Mouse (Mus musculus): ENCODE measurements around the gene Olfr1393.

Olfr1393 gene

DNA sequence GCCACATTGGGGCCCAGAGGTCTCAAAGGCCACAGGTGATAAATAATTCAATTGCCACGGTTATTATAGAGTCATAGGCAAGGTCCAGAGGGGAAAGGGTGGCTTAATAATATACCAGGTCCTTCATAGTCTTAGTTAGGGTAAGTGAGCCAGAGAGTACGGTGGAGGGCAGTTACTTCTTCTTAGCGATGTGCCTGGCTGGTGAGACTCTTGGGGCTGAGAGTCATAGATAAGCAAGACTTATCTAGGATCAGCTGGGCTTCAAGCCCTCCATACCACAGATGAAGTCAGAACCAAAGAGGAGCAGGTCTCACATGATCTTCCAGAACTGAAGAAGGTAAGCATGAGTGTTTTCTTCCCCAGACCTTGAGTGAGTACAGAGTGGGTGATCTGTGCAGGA lies at the start of gene Olfr1393:
Olfr1393 (plus strand) TSS at position 83 of the 400 bp plus-strand sequence.
- no peak for DNase-seq (ENCODE audit: low spot score in 2 of 2)

GRCm38 (mm10) chr11:49232781-49233180 lies 45.3 kb upstream of the Olfr1393 start:
- no peak for DNase-seq (ENCODE audit: low spot score in 2 of 2)

GRCm38 (mm10) chr11:49235459-49236207 lies 42.5 kb upstream of the Olfr1393 start:
- no peak for DNase-seq (ENCODE audit: low spot score in 2 of 2)

DNA sequence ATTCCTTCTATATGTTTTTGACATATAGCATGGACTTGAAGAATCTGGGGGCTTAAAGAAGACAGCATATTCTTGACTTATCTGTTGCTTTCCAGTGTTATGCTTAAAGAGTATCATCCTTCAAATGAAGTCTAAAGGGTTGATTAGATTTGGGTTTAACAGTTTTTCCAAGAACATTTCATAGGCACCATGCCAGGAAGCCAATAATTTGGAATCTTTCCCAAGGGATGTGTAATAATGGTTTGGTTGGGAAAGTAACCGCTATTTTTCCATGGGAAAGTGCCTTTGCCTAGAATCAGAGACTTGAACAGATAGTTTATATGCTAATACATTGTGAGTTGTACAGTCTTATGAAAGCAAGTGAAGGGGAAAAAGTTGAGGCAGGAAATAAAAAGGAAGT lies 41.2 kb upstream of the Olfr1393 start:
- no peak for DNase-seq (ENCODE audit: low spot score in 2 of 2)

DNA sequence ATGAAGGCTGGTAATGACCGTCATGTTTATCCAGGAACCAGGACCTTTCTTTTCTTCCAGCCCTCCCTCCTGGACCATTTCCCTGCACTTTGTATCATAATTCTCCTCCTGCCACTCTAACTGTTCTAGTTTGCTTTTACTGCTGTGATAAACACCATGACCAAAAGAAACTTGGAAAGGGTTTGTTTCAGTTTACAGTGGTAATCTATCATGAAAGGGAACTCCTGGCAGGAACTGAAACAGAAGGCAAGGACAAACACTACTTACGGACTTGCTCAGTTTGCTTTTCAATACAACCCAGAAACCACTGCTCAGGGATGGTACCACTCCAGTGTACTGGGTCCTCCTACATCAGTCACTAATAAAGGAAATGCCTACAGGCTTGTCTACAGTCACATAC lies 40.6 kb upstream of the Olfr1393 start:
- DNase-seq (ENCODE audit: low spot score in 2 of 2): no peak

GRCm38 (mm10) chr11:49240310-49240709 lies 37.8 kb upstream of the Olfr1393 start:
- DNase-seq (ENCODE audit: low spot score in 2 of 2): no peak

- no peak for DNase-seq (ENCODE audit: low spot score in 2 of 2)
Observed at GRCm38 (mm10) chr11:49240874-49241273, 37.2 kb upstream of the Olfr1393 start.

GRCm38 (mm10) chr11:49241471-49241870 lies 36.6 kb upstream of the Olfr1393 start:
- no peak for DNase-seq (ENCODE audit: low spot score in 2 of 2)

GRCm38 (mm10) chr11:49242944-49243626 lies 35.0 kb upstream of the Olfr1393 start:
- DNase-seq (ENCODE audit: low spot score in 2 of 2): no peak

DNA sequence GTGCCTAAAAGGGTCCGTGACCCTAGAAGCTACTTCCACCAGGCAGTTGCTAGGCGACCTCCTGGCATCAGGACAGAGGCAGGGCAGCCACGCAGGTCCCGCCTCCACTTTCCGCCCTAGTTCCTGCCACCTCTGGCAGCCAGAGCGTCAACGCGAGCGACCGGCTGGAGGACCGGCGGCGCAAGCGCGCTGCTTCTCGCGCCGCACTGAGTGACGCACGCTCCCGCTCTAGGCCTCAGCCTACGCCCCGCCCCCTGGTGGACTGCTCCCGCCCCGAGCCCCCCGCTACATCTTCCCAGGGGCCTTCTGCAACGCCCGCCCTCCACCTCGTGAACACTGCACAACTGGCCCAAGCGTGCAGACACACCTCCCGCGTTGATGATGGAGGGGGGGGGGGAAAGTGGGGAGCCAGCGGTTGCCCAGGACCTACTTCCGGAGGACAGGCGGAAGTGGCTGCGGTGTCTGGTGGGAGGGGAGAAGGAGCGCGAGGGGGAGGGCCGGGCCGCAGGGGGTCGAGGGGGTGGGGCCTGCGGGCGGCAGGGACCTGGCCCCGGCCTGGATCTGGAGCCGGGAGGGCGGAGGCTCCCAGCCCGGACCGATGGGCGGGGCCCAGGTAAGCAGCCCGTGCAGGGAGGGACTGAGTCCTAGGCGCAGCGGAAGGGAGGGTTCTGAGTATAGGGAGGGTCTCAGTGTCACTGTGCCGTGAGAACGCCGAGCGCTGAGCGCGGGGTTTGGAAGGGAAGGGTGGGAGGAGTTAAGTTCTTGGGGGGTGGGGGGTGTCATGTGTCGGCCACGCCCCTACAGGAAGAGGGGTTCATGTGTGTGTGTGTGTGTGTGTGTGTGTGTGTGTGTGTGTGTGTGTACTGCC lies 34.1 kb upstream of the Olfr1393 start, which contains the start of gene Mgat1:
Mgat1 (plus strand) TSS at position 465 of the 868 bp plus-strand sequence.
- DNase-seq (ENCODE audit: low spot score in 2 of 2): peak; percentile 84 to 91

- DNase-seq (ENCODE audit: low spot score in 2 of 2): no peak
Observed at GRCm38 (mm10) chr11:49244595-49244930, 33.5 kb upstream of the Olfr1393 start.

DNA sequence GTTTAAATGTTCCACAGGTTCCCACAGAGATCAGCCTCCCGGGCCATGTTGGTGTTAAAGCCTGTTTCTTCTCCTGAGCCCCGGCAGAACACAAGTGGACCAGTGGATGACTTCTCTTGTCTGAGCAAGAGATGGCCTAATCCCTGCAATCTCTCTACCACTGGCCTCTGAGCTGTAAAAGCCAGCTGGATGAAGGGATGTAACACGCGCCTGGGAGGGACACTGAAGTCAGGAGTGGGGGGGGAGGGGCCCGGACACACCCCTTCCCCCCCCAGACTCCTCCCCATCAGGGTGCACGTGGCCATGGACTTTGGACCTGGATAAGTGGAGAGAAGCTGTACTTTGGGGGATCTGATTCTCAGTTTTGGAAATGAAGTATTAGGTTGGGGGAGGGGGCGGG lies 32.9 kb upstream of the Olfr1393 start:
- no peak for DNase-seq (ENCODE audit: low spot score in 2 of 2)

GRCm38 (mm10) chr11:49245634-49246415 lies 32.3 kb upstream of the Olfr1393 start:
- DNase-seq (ENCODE audit: low spot score in 2 of 2): no peak

DNA sequence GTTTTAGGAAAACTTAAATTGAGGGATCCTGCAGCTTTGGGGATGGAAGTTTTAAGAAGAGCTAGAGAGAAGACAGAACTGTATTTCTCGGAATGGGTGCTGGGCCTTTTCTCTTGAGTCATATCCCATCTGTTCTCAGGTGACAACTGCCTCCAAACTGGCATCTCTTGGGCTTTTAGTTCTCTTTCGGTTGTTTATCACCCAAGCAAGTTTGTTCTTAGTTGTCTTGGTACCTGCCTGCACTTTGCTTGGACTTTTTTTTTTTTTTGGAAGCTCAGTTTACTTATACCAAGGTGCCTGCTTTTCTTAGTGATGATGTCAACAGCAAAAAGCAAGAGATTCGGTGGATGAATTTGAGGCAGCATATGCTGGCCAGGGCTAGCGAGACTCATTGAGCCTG lies 31.6 kb upstream of the Olfr1393 start:
- DNase-seq (ENCODE audit: low spot score in 2 of 2): no peak

GRCm38 (mm10) chr11:49247255-49247654 lies 30.8 kb upstream of the Olfr1393 start:
- no peak for DNase-seq (ENCODE audit: low spot score in 2 of 2)

DNA sequence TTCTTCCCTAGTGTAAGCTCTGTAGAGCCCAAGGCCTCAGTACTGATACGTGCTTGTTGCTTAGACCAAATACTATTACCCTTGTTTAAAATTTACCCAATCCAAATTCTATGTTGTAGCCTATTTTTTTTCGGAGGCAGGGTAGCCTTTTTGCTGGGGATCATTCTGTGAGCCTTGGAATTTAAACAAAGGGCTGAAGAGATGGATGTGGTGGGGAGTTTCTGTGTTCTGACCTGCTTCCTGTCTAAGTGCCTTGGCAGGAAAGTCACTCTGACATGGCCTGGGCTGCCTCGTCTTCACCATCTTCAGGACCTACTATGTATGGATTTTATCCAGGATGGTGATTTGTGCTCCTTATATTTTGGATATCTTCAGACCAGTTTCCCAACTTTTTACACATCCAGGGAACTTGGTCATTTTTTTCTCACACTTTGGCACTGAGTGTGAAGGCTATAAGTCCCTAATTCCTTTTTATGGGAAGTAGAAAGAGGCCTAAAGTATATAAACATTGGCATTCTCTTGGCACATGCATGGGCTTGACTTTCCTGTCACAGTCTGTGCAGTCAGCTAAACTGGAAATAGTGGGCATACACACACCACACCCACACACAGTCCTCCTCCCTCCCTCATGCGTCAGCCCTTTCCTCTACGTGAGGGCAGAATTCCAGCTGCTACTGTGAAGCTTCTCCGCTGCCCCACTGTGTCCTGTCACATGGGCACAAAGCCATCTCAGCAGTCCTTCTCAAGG lies 29.7 kb upstream of the Olfr1393 start:
- DNase-seq (ENCODE audit: low spot score in 2 of 2): peak in 1 of 2 experiments; percentile 54

DNA sequence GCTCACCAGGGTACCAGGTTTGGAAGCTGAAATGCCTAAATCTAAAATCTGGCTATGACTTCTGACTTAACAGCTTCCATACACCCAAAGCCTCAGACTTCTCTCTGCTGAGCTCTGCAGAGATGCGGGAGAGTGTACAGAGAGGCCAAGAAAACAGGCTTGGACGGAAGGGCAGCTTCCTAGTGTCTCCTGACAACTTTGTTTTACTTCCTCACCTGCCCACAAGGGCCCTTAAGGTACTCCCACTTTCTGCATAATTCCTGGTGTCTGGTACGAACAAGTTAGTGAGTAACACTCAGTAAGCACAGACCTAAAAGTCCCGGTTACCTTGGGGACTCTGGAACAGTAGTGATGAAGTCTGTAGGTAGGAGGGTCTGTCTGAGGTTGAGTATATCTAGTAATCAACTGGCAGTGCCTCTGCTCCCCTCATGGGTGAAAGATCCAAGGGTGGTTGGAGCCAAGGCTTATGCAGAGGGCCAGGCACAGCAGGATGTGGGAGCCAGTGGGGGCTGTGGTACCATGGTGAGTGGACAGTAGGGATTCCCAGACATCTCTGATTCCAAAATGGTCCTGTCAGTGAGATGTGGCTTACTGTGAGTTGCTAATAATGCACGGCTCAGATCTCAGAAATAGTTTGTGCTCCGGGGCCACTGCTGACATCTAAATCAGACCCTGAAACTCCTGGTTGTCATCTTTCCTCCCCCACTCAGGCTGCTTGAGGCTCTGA lies 29.0 kb upstream of the Olfr1393 start:
- DNase-seq (ENCODE audit: low spot score in 2 of 2): no peak

GRCm38 (mm10) chr11:49249811-49250421 lies 28.2 kb upstream of the Olfr1393 start:
- no peak for DNase-seq (ENCODE audit: low spot score in 2 of 2)
